Mouse (Mus musculus): ENCODE data around the gene Cnppd1.

Cnppd1 gene

GRCm38 (mm10) chr1:75147411-75148135 lies 5.1 kb upstream of the Cnppd1 start:
- no peak for DNase-seq (ENCODE audit: low read depth, low spot score)

DNA sequence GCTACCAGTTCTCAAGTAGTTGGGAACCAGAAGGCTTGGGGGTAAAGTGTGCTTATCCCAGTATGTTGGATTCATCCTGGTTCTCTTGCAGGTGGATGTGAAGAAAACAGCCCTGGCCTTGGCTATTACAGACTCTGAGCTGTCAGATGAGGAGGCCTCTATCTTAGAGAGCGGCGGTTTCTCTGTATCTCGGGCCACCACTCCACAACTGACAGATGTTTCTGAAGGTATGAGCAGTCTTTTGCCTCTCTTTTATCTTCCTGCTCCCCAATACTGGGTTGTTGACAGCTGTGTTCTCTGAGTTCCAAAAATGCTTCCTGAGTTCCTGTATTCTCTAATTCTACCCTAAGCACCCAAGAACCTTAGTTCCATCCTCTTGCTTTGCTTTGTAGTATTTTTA lies 3.1 kb upstream of the Cnppd1 start:
- no peak for DNase-seq (ENCODE audit: low read depth, low spot score)

- DNase-seq (ENCODE audit: low read depth, low spot score) = peak; percentile 64
Measured at GRCm38 (mm10) chr1:75141486-75142190, 873 bp downstream of the Cnppd1 start.

- no peak for DNase-seq (ENCODE audit: low read depth, low spot score)
Measured at GRCm38 (mm10) chr1:75140601-75141190, 1.8 kb downstream of the Cnppd1 start.

GRCm38 (mm10) chr1:75138448-75138847 lies 4.1 kb downstream of the Cnppd1 start:
- DNase-seq (ENCODE audit: low read depth, low spot score) = no peak

DNA sequence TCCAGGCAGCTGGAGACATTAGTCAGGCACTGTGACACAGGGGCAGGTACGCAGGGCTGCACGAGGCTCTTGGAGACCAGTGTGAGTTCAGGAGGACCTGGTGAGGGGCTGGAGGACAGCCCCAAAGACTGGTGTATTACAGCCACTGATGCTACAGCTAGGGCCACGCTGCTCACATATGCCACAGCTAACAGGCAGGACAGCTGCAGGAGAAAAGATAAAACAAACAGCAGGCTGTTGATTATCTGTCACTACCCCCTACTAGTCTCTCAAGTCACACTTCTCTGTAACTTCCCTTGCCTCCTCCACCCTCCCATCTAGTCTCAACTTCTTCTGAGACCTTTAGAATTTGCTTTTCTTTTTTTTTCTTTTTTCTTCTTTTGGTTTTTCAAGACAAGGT lies 5.8 kb downstream of the Cnppd1 start:
- peak; percentile 57 for DNase-seq (ENCODE audit: low read depth, low spot score)

DNA sequence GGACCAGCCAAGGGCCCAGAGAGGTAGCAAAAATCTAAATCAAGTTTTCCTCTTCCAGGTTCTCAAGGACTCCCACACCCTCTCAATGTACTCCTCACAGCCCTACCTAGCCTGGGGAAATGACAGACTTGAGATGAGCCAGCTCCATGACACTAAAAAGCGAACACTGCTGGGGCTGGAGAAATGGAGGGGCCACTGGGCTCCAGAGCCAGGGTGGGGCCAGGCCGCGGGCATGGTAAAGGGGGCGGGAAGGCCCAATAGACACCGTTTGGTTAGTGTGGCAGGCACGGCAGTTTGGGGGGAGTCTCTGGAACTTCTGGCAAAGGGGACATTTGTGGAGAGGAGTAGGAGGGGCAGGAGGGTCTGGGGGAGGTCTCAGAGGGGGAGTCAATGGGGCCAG lies 6.2 kb downstream of the Cnppd1 start:
- no peak for DNase-seq (ENCODE audit: low read depth, low spot score)

DNA sequence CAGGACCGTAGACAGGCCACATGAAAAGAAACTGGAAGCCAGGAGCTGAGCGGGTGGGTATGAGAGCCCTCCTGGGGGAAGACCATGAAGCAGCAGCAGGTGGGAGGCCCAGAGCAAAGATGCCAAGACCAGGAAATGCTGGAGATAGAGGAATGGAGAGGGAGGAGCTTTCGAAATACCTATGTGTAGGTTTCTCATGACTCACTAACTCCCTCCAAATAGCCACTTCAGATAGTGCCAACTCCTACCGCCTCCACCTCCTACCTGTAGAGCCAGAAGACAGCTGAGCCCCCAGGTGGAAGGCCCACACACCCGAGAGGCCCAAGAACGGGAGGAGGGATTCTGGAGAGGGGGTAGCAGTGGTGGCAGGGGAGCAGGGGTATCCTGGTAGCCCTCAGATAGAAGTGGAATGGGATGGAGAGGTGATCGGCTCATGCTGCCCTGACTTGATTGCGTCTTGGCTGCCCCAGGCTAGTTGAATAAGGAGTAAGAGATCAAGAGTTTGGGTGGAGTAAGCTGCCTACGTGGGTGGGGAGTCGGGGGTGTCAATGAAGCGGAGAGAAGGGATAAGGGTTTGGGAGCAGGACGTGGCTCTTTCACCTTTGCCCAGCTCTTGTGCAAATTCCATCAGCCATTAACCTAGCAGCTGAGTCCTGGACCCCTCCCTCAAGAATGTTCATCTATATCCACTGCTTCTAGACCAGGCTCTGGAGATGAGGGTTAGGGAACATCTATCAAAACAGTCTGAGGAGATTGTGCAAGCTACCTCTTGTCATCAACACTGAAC lies 8.9 kb downstream of the Cnppd1 start, which contains the start of gene Slc23a3:
Gene Slc23a3 (minus strand): TSS at position 470 of the 787 bp plus-strand sequence.
- DNase-seq (ENCODE audit: low read depth, low spot score) = no peak

DNA sequence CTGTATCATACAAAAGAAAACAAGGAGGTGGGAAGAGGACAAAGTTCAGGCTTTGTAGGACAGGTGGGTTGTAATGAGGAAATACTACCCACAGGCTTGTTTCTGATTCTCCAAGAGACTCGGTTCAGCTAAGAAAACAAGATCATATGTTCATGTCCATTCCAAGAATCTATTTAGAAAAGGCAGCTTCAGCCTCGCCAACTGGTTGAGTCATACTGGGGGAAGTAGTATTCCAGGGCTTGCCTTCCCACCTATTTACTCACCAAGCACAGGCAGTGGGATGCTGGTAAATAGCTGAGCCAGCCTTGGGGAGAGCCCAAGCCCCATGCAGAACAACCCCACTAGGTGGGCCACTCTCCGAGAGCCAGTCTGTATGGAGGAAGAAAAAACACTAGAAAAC lies 13.9 kb downstream of the Cnppd1 start:
- no peak for DNase-seq (ENCODE audit: low read depth, low spot score)

DNA sequence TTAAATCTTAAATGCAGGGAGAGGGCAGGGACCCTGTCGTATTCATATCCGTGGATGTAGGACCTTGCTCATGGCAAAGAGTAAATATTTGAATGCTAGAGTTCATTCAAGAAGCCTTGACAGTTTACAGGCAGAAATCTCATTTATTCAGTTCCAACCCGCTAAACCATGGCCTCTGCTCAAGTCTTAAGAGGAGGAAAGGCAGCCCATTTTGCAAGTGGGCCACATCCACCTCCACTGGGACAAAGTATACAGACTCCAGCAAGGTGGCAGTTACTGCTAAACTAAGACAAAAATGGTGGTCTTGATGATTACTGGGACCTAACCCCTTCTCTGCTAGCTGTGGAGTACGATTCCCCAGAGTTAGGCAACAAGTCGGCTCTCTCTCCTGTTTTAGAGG lies 17.1 kb downstream of the Cnppd1 start:
- no peak for DNase-seq (ENCODE audit: low read depth, low spot score)

DNA sequence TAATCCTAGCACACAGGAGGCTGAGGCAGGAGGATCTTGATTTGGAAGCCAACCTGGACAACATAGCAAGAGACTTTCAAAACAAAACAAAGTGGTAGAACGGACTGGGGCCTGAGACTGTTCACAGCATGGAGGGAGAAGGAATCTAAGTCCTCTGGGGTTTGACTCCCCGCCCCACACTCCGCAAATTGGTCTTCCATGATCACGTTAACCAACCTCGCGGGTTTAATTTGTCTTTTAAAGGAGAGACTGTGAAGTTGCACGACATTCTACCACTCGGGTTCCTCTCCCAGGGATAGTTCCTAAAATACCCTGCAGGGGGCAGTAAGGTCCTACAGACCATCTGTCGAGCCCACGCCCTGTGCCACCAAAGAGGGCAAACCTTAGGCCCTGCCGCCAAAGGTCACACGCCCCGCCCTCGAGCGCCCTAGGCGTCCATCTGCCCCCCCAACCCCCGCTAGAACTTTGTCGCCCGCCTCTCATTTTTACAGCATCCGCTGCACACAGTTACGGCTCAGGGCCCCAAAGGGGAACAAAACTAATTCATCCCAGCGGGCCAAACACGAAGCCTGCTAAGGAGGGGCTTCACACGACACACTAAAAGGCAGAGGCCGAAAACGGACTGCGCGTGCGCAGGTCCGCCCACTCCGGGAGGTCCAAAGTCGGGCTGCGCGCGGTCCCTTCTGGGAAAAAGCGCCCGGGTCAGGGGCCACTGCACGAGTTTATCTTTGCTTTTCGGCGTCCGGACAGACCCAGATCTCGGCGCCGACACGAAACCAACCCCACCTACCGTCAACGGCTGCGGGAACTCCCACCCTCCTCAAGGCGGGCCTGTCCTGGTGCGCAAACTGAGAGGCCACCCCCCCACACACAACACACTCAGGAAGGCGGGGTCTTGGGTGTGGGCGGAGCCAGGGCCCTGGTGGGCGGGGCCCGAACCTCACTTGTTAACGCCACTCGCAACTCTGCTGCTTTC lies 17.9 kb downstream of the Cnppd1 start, which contains the start of gene Nhej1:
Gene Nhej1 (minus strand): TSS at position 855 of the 976 bp plus-strand sequence.
- DNase-seq (ENCODE audit: low read depth, low spot score) = peak; percentile 96

DNA sequence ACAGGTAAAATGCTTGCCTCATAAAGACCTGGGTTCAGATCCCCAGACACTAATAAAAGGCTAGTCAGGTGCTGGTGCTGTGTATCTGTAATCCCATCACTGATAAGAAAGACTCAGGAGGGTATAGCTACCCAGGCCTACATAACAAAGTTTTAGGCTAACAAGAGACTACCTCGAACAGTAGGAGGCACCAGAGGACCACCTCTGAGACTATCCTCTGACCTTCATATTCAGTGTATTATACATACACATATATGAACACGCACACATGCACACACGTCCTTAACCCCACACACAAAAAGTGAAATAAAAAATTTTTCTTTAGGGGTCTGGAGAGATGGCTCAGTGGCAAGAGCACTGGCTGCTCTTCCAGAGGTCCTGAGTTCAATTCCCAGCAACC lies 20.3 kb downstream of the Cnppd1 start:
- no peak for DNase-seq (ENCODE audit: low read depth, low spot score)

All from c-Kit-negative CD71-positive TER-119-positive erythroid progenitor cells, embryonic 14.5 days (primary cell).